Comparison of ENCODE assay signal across 13 mouse cellular contexts in the genomic region with DNA sequence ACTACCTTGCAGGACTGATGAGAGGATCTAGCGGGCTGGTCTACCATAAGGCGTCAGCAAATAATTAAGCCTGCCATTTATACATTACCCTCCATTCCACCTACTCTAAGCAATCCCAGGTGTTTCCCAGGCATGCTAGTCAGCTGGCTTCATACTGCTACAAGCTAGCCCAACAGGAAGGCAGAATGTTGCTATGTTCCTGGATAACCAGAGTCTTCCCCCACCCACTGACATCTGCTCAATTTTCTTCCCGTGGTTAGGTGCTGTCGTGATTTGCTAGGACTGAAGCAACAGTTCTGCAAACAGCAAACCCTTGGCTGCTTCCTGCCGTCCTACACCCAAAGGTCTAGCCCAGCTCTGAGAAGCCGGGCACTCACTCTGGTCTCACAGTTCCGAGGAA.
DNase-seq lines count a peak whose midpoint lies in the region; ATAC-seq and TF ChIP-seq lines count a peak whose summit lies in the region.
"Had no signal": no experiment of that assay in that cellular context is flagged by ENCODE, and none has a peak within 500 bp of the region (broad histone marks: within the 10 kb centered on the region; RNA-seq: fewer than 3 reads in every experiment).

No protein-coding gene starts in this region.

- no peak overlapping the region for H3K4me3 ChIP-seq in gastrocnemius, adult 2 months
- H3K4me3 ChIP-seq in neural tube, embryonic 13.5 days: no peak overlapping the region
- H3K4me3 ChIP-seq in neural tube, embryonic 15.5 days (replicated peaks): no peak overlapping the region

- H3K27ac ChIP-seq in gastrocnemius, adult 2 months: 0 out of 2 replicates have a peak overlapping the region, but pooled peaks have one; percentile 10
- peak overlapping the region; percentile 67 for H3K27ac ChIP-seq in neural tube, embryonic 13.5 days (replicated peaks)
- no peak overlapping the region for H3K27ac ChIP-seq in neural tube, embryonic 15.5 days (replicated peaks)

- no peak for ATAC-seq in neural tube, embryonic 13.5 days (ENCODE audit: low read depth)
- no peak for ATAC-seq in neural tube, embryonic 15.5 days (ENCODE audit: low FRiP score)
- no peak for ATAC-seq in megakaryocyte progenitor cell, adult 5-6 weeks (replicated peaks; ENCODE audit: poor library complexity)
- ATAC-seq: inflammation-experienced regulatory T-cells, adult 6 months had no signal

- H3K27me3 ChIP-seq in neural tube, embryonic 13.5 days: no peaks in the 10 kb centered on the region
- no peaks in the 10 kb centered on the region for H3K27me3 ChIP-seq in neural tube, embryonic 15.5 days (replicated peaks)

- WGBS in neural tube, embryonic 13.5 days: 82% methylated on average over 7 of the region's 7 CpGs
- WGBS in neural tube, embryonic 15.5 days: 74% methylated on average over 7 of the region's 7 CpGs

- intact Hi-C loops in gastrocnemius, adult 2 months (cut with DNase I): no loop called here

- no peaks in the 10 kb centered on the region for H3K9me3 ChIP-seq in neural tube, embryonic 13.5 days
- no peaks in the 10 kb centered on the region for H3K9me3 ChIP-seq in neural tube, embryonic 15.5 days (replicated peaks)

- no peak overlapping the region for H3K4me2 ChIP-seq in neural tube, embryonic 13.5 days
- H3K4me2 ChIP-seq in neural tube, embryonic 15.5 days: no peak overlapping the region

- no peak overlapping the region for H3K9ac ChIP-seq in neural tube, embryonic 13.5 days
- no peak overlapping the region for H3K9ac ChIP-seq in neural tube, embryonic 15.5 days (replicated peaks)

- no peak for DNase-seq in gastrocnemius, adult 2 months
- no peak for DNase-seq in gastrocnemius, postnatal 4 days (ENCODE audit: low spot score in 2 of 2)
- DNase-seq in layer of hippocampus, adult 8-10 months (ENCODE audit: low spot score in 2 of 2): peak; percentile 44 to 47
- DNase-seq in layer of hippocampus, postnatal 10 days (ENCODE audit: low spot score in 2 of 2): no peak
- peak; percentile 79 for DNase-seq in telencephalon, adult 2 months (ENCODE audit: low read depth, low spot score)
- DNase-seq: adrenal gland, postnatal 36 days; B cell, adult 2 months; gastrocnemius, postnatal 10 days; lung, adult 18-20 months had no signal

- H3K4me1 ChIP-seq in neural tube, embryonic 13.5 days (replicated peaks): peaks cover 19% of the 10 kb centered on the region
- H3K4me1 ChIP-seq in neural tube, embryonic 15.5 days: peaks cover 9% of the 10 kb centered on the region

- no peaks in the 10 kb centered on the region for H3K36me3 ChIP-seq in neural tube, embryonic 13.5 days
- H3K36me3 ChIP-seq in neural tube, embryonic 15.5 days: no peaks in the 10 kb centered on the region

- no peak for TF ChIP-seq CTCF in gastrocnemius, adult 2 months (IDR thresholded peaks at IDR 0.05)

Comparison
In these comparisons a context has a peak if more than half of its experiments do, and no peak if none do; other contexts are left out.
1. DNase-seq: peak in layer of hippocampus, adult 8-10 months (2 of 2) and telencephalon, adult 2 months (single experiment); none in gastrocnemius, adult 2 months (single experiment), gastrocnemius, postnatal 4 days (0 of 2) and layer of hippocampus, postnatal 10 days (0 of 2).